ENCODE assay signal across 29 mouse cellular contexts in the genomic region with DNA sequence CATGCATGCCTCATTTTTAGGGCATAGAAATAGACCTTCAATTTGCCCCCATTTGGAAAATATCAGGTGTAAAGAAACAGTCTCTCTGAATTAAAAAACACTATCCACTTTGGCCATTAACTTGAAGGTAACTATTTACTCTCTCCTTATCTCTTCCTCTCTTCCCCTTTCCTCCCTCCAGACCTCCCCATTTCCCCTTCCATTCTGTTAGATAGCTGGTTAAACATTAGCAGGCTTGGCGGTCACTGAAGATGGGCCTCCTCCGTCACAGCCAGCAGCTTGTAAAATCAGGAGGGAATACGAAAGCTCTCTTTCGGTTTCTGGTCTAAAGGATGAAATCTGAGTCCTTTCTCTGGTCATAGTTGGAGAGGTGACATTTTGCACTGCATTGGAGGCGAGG. TPM values are rescaled to one million over a fixed set of nuclear protein-coding genes. Genes with fewer than 3 reads are reported as not detected.
"Had no signal": no experiment of that assay in that cellular context is flagged by ENCODE, and none has a peak within 500 bp of the region (broad histone marks: within the 10 kb centered on the region; RNA-seq: fewer than 3 reads in every experiment).

No protein-coding gene starts in this region.

- H3K4me3 ChIP-seq: layer of hippocampus, adult 2 months; left cerebral cortex, adult 2 months; lung, embryonic 15.5 days; megakaryocyte, embryonic 14.5 days; midbrain, embryonic 10.5 days; midbrain, embryonic 13.5 days; myocyte; neural tube, embryonic 13.5 days had no signal

- H3K9me3 ChIP-seq: lung, embryonic 15.5 days; midbrain, embryonic 10.5 days; midbrain, embryonic 13.5 days; neural tube, embryonic 13.5 days had no signal

- H3K9ac ChIP-seq: lung, embryonic 15.5 days; midbrain, embryonic 13.5 days; neural tube, embryonic 13.5 days had no signal

- H3K4me2 ChIP-seq: lung, embryonic 15.5 days; midbrain, embryonic 13.5 days; neural tube, embryonic 13.5 days had no signal

- DNase-seq: kidney, postnatal 25 days; layer of hippocampus, postnatal 36 days; lung, adult 18-20 months; lung, postnatal 10 days; retina, postnatal 1 day; thymus, adult 2 months; thymus, postnatal 14 days; thymus, postnatal 4 days had no signal

- H3K36me3 ChIP-seq: lung, embryonic 15.5 days; midbrain, embryonic 10.5 days; midbrain, embryonic 13.5 days; neural tube, embryonic 13.5 days had no signal

- ATAC-seq: midbrain, embryonic 13.5 days; midbrain, embryonic 16.5 days had no signal

- H3K27me3 ChIP-seq: lung, embryonic 15.5 days had no signal

- H3K27ac ChIP-seq: kidney, postnatal 0 days; layer of hippocampus, adult 2 months; left cerebral cortex, adult 2 months; lung, embryonic 15.5 days; midbrain, embryonic 10.5 days; midbrain, embryonic 13.5 days; neural tube, embryonic 13.5 days; stomach, postnatal 0 days had no signal

RNA-seq across cellular contexts. Expression of a gene that starts 13.9 kb away (rescaled TPM):
- total RNA-seq: layer of hippocampus, postnatal 36 days; left cerebral cortex, postnatal 10 days; left cerebral cortex, postnatal 36 days had no signal
- polyA plus RNA-seq: kidney, embryonic 14.5 days; kidney, postnatal 0 days; limb, embryonic 11.5 days; midbrain, embryonic 10.5 days; midbrain, embryonic 13.5 days; myocyte; neural tube, embryonic 13.5 days; stomach, postnatal 0 days had no signal

RNA-seq across cellular contexts. Expression of a gene that starts 27.6 kb away (rescaled TPM):
- total RNA-seq: layer of hippocampus, postnatal 36 days; left cerebral cortex, postnatal 10 days had no signal
- polyA plus RNA-seq: intestine, embryonic 14.5 days; kidney, embryonic 14.5 days; kidney, postnatal 0 days; limb, embryonic 11.5 days; lung, embryonic 15.5 days; midbrain, embryonic 10.5 days; midbrain, embryonic 13.5 days; midbrain, embryonic 16.5 days; myocyte; neural tube, embryonic 13.5 days; stomach, embryonic 14.5 days; stomach, postnatal 0 days had no signal

RNA-seq across cellular contexts. Expression of a gene that starts 38.3 kb away (rescaled TPM):
- total RNA-seq: left cerebral cortex, postnatal 10 days; monocyte, adult 5-6 weeks; neutrophil, adult 5-6 weeks had no signal
- polyA plus RNA-seq: intestine, embryonic 14.5 days; kidney, embryonic 14.5 days; kidney, postnatal 0 days; large intestine, adult 2 months; limb, embryonic 11.5 days; lung, embryonic 15.5 days; midbrain, embryonic 10.5 days; midbrain, embryonic 13.5 days; midbrain, embryonic 16.5 days; neural tube, embryonic 13.5 days; small intestine, adult 2 months; stomach, embryonic 14.5 days; stomach, postnatal 0 days had no signal

RNA-seq across cellular contexts. Expression of a gene that starts 49.0 kb away (rescaled TPM):
- total RNA-seq: left cerebral cortex, adult 2 months; left cerebral cortex, postnatal 36 days; monocyte, adult 5-6 weeks; neutrophil, adult 5-6 weeks had no signal
- polyA plus RNA-seq: intestine, embryonic 14.5 days; kidney, embryonic 14.5 days; kidney, postnatal 0 days; limb, embryonic 11.5 days; lung, embryonic 15.5 days; midbrain, embryonic 10.5 days; midbrain, embryonic 13.5 days; midbrain, embryonic 16.5 days; myocyte; neural tube, embryonic 13.5 days; small intestine, adult 2 months; stomach, embryonic 14.5 days; stomach, postnatal 0 days had no signal
